Mouse (Mus musculus) stomach, embryonic 15.5 days (tissue): ENCODE data around the gene Cbln1. TPM values are rescaled to one million over a fixed set of nuclear protein-coding genes. Genes with fewer than 3 reads are reported as not detected.

Experiments used
- ATAC-seq: fragments of 200-750 bp; cut with Nextera tagmentation; 2 replicates; pipeline ENCODE4 v1.8.0; 2017; ENCODE audit warnings: low read depth, moderate number of reproducible peaks, moderate TSS enrichment; ENCODE audit not compliant: insufficient read depth, low FRiP score
- H3K27ac ChIP-seq: fragments of 300-500 bp; sonication (generic); 2 replicates; pipeline ENCODE4 v1.5.1; 2015; ENCODE audit warnings: mild to moderate bottlenecking, inconsistent platforms
- H3K27me3 ChIP-seq: fragments of 300-500 bp; sonication (generic); replicated peaks from 2 replicates; pipeline ENCODE4 v1.6.1; 2015; ENCODE audit warnings: inconsistent platforms
- H3K36me3 ChIP-seq: fragments of 300-500 bp; sonication (generic); 2 replicates; pipeline ENCODE4 v1.6.1; 2015; ENCODE audit warnings: inconsistent platforms
- H3K4me1 ChIP-seq: fragments of 300-500 bp; sonication (generic); 2 replicates; pipeline ENCODE4 v1.6.1; 2015; ENCODE audit warnings: inconsistent platforms
- H3K4me2 ChIP-seq: fragments of 300-500 bp; sonication (generic); 2 replicates; pipeline ENCODE4 v1.6.1; 2015; ENCODE audit warnings: mild to moderate bottlenecking, inconsistent platforms
- H3K4me3 ChIP-seq: fragments of 300-500 bp; sonication (generic); replicated peaks from 2 replicates; pipeline ENCODE4 v1.5.1; 2015; ENCODE audit warnings: inconsistent platforms
- H3K9ac ChIP-seq: fragments of 300-500 bp; sonication (generic); 2 replicates; pipeline ENCODE4 v1.6.1; 2015; ENCODE audit warnings: inconsistent platforms
- H3K9me3 ChIP-seq: fragments of 300-500 bp; sonication (generic); 2 replicates; pipeline ENCODE4 v1.6.1; 2016; ENCODE audit warnings: inconsistent platforms
- WGBS: fragments of 180-500 bp; shearing (Covaris S2); methylation state at CpG from one replicate; pipeline ENCODE4 v1.1.7; 2015; 5-methylcytosine and 5-hydroxymethylcytosine counted together
- polyA plus RNA-seq: library from polyadenylated mRNA; unstranded; fragments of >200 nt; fragmentation: Nextera tagmentation; extraction: Ambion mirVana; gene quantifications from 2 replicates; pipeline ENCODE4 v1.2.1, GENCODE M21; 2015

Gene Cbln1
- polyA plus RNA-seq, 1 experiment from 2014 or later: 0.30 TPM

GRCm38 (mm10) chr8:87421697-87422096 lies 50.7 kb downstream of the Cbln1 start:
- no peak overlapping the region for H3K9ac ChIP-seq
- no peak overlapping the region for H3K4me3 ChIP-seq
- H3K9me3 ChIP-seq: no peaks in the 10 kb centered on the region
- no peak for ATAC-seq
- H3K4me1 ChIP-seq: no peaks in the 10 kb centered on the region
- no peaks in the 10 kb centered on the region for H3K36me3 ChIP-seq
- H3K4me2 ChIP-seq: no peak overlapping the region
- 65% methylated on average over 8 of the region's 8 CpGs for WGBS
- no peaks in the 10 kb centered on the region for H3K27me3 ChIP-seq
- H3K27ac ChIP-seq: no peak overlapping the region

Other genes with a start within 250 kb of the Cbln1 start
- gene 4933402J07Rik, start 91.2 kb upstream of the Cbln1 start, polyA plus RNA-seq: not detected in 2 replicates